Mouse (Mus musculus): ENCODE measurements around the gene Krtap5-2. TPM values are rescaled to one million over a fixed set of nuclear protein-coding genes. Genes with fewer than 3 reads are reported as not detected.
"Not testable (repeated sequence)": the region's sequence is repeated elsewhere in the genome, so short reads cannot be mapped to it uniquely, and the experiment has no call there.

Gene Krtap5-2
- polyA plus RNA-seq (2015; fragmentation: Nextera tagmentation; extraction: Ambion mirVana), result not detected in 2 replicates

DNA sequence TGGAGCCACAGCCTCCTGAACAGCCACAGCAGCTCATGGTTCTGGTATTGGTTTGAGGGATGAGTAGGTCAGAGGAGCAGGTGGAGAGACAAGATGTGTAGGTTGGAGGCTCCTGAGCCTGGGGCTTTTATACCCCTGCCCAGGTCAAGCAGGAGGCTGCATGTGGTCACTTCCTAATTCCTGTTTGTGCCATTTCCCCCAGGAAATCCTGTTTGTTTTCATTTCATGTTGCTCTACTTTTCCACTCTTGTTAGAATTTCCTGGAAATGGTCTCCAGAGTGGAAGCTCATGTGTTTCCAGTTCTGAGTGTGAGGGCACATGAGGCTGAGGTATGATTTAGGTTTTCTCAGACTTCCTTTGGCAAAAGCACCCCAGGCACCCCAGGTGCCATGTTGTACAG is at the start of gene Krtap5-2:
Gene Krtap5-2 (minus strand): TSS at position 101 of the 400 bp plus-strand sequence.
- not testable (repeated sequence) for ATAC-seq; H3K9me3 ChIP-seq; H3K27me3 ChIP-seq (replicated peaks); H3K27ac ChIP-seq; H3K4me1 ChIP-seq (replicated peaks); H3K36me3 ChIP-seq; H3K4me2 ChIP-seq (replicated peaks); H3K9ac ChIP-seq; H3K4me3 ChIP-seq (replicated peaks)

DNA sequence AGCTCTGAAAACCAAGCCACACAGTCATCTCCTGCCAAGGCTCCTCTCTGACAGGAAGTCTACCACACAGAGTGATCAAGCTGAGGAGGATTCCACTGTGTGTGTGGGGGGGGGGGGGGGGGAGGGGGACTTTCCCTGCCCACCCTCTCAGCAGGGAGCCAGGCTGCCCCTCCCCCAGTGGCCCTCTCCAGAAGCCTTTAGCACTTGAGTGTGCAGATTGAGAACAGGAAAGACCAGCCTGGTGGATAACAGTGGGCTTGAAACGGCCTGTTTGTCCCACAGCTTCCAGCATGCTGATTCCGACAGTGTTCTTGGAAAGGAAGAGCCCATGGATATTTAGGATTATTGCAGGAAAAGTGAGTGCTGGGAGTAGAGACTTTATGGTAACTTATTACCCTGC is 48.7 kb upstream of the Krtap5-2 start:
- no peak for ATAC-seq
- Histone ChIP-seq H3K9me3 (no peaks in the 10 kb centered on the region), H3K4me1 (replicated peaks) (no peaks in the 10 kb centered on the region), H3K27me3 (replicated peaks) (no peaks in the 10 kb centered on the region), H3K27ac (no peak overlapping the region), H3K9ac (no peak overlapping the region), H3K4me3 (replicated peaks) (no peak overlapping the region), H3K4me2 (replicated peaks) (no peak overlapping the region), H3K36me3 (no peaks in the 10 kb centered on the region)
- WGBS, result 37% methylated on average over 2 of the region's 2 CpGs

DNA sequence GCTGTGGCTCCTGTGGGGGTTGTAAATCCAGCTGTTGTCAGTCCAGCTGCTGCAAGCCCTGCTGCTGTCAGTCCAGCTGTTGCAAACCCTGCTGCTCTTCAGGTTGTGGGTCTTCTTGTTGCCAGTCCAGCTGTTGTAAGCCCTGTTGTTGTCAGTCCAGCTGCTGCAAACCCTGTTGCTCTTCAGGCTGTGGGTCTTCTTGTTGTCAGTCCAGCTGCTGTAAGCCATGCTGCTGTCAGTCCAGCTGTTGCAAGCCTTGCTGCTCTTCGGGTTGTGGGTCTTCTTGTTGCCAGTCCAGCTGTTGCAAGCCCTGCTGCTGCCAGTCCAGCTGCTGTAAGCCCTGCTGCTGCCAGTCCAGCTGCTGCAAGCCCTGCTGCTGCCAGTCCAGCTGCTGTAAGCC is 36.3 kb upstream of the Krtap5-2 start:
- 89% methylated on average over 1 of the region's 1 CpGs for WGBS
- ATAC-seq, result not testable (repeated sequence)

DNA sequence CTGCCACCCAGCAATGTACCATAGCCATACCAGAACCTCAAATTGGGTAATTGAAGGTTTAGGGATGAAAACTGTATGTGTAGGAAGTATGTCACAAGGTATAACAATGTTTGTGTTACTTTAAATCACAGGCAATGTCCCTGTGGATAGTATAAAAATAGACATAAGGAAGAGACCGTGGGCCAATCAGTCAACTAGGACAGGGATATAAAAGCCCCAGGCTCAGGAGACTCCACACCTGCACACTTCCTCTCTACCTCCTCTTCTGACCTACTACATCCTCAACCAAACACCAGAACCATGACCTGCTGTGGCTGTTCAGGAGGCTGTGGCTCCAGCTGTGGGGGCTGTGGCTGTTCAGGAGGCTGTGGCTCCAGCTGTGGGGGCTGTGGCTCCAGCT is 35.8 kb upstream of the Krtap5-2 start, which contains the start of gene Gm7579:
Gene Gm7579 (plus strand): TSS at position 301 of the 400 bp plus-strand sequence.
- Histone ChIP-seq H3K27me3 (replicated peaks) (no peaks in the 10 kb centered on the region), H3K4me2 (replicated peaks) (no peak within 1 kb of the TSS), H3K36me3 (no peaks in the 10 kb centered on the region), H3K27ac (no peak within 1 kb of the TSS), H3K4me1 (replicated peaks) (no peaks in the 10 kb centered on the region), H3K9ac (no peak within 1 kb of the TSS), H3K9me3 (no peaks in the 10 kb centered on the region), H3K4me3 (replicated peaks) (no peak within 1 kb of the TSS)
- ATAC-seq, result no peak
- WGBS, result 79% methylated on average over 1 of the region's 1 CpGs

More for the DNA sequence above, 36.3 kb upstream of the Krtap5-2 start:
- H3K36me3 ChIP-seq; H3K4me1 ChIP-seq (replicated peaks); H3K4me2 ChIP-seq (replicated peaks); H3K27me3 ChIP-seq (replicated peaks); H3K27ac ChIP-seq; H3K4me3 ChIP-seq (replicated peaks); H3K9ac ChIP-seq; H3K9me3 ChIP-seq: not testable (repeated sequence)

DNA sequence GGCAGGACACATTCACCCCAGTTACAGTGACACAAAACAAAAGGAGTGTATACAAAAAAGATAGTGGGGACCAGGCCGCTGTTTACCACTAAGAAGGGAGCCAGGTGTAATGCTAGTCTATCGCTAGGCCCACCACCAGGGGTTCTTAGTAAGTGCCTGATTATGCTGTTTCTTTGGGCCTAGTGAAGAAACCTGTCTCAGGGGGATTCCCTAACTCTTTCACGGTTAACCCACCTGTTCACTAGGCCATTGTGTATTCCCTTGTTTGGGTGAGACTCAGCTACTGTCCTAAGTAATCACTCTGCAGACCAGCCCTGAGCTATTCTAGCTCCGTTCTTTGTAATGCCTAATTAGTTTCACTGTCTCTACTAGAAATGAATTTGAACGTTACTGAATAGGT is 31.1 kb upstream of the Krtap5-2 start:
- not testable (repeated sequence) for H3K9ac ChIP-seq; H3K4me3 ChIP-seq (replicated peaks); H3K27ac ChIP-seq; H3K9me3 ChIP-seq; H3K36me3 ChIP-seq; H3K27me3 ChIP-seq (replicated peaks); H3K4me1 ChIP-seq (replicated peaks); ATAC-seq; H3K4me2 ChIP-seq (replicated peaks)
- WGBS, result 85% methylated on average over 5 of the region's 5 CpGs

DNA sequence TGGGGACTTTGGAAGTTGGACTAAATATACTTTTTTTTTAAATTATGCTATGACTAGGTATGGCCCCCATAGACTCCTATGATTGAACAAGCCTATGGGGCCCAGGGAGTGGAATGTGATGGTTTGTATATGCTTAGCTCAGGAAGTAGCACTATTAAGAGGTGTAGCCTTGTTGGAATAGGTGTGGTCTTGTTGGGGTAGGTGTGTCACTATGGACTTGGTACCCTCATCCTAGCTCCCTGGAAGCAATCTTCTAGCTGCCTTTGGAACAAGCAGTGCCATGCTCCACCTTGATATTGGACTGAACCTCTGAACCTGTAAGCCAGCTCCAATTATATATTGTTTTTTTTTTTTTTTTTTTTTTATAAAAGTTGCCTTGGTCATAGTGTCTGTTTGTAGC is 29.7 kb upstream of the Krtap5-2 start:
- no peaks in the 10 kb centered on the region for H3K36me3 ChIP-seq
- no peaks in the 10 kb centered on the region for H3K27me3 ChIP-seq (replicated peaks)
- H3K9ac ChIP-seq, result no peak overlapping the region
- ATAC-seq, result peak; percentile 81
- H3K27ac ChIP-seq, result no peak overlapping the region
- no peaks in the 10 kb centered on the region for H3K9me3 ChIP-seq
- no peak overlapping the region for H3K4me2 ChIP-seq (replicated peaks)
- no peak overlapping the region for H3K4me3 ChIP-seq (replicated peaks)
- no peaks in the 10 kb centered on the region for H3K4me1 ChIP-seq (replicated peaks)

DNA sequence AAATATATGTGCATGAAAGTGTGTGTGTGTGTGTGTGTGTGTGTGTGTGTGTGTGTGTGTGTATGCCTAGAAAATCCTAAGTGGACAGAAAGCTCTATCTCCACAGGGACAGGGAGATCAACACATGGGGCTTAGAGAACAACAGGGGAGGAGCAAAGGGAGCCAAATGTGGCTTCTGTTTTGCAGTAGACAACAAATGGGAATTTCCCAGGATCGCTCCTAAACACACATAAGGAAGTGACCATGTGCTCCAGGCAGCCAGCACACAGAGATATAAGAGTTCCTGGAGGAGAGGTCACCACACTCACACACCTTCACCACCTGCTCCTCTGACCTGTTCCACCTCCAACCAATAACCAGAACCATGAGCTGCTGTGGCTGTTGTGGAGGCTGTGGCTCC is 25.3 kb upstream of the Krtap5-2 start, which contains the start of gene Krtap5-3:
Gene Krtap5-3 (plus strand): TSS at position 301 of the 400 bp plus-strand sequence.
- whole genome bisulfite sequencing, result 55% methylated on average over 1 of the region's 1 CpGs
- Histone ChIP-seq H3K4me3 (replicated peaks) (no peak within 1 kb of the TSS), H3K36me3 (no peaks in the 10 kb centered on the region), H3K27me3 (replicated peaks) (no peaks in the 10 kb centered on the region), H3K4me1 (replicated peaks) (no peaks in the 10 kb centered on the region), H3K27ac (no peak within 1 kb of the TSS), H3K4me2 (replicated peaks) (no peak within 1 kb of the TSS), H3K9me3 (no peaks in the 10 kb centered on the region), H3K9ac (no peak within 1 kb of the TSS)
- ATAC-seq, result no peak

DNA sequence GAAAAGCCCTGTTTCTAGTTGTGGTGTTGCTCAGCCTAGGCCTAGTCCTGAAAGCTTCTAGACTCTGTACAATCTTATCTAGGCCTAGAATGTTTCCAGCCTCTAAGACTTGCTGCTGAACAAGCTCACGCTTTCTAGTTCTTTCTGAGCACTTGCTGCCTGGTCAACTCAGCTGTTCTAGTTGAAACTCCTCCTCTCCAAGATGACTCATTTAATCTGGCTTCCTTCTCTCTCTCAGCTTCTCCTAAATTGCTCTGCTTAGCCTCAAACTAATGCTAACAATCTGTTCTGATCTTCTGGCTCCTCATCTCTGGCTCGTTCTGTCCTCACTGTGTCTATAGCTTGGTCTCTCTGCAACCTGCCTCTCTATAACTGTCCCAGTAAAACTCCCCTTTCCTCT is 22.9 kb upstream of the Krtap5-2 start:
- H3K4me3 ChIP-seq (replicated peaks), result no peak overlapping the region
- H3K4me1 ChIP-seq (replicated peaks), result no peaks in the 10 kb centered on the region
- 82% methylated on average over 2 of the region's 2 CpGs for WGBS
- H3K27me3 ChIP-seq (replicated peaks), result no peaks in the 10 kb centered on the region
- H3K36me3 ChIP-seq, result no peaks in the 10 kb centered on the region
- H3K9me3 ChIP-seq, result no peaks in the 10 kb centered on the region
- no peak overlapping the region for H3K9ac ChIP-seq
- no peak overlapping the region for H3K27ac ChIP-seq
- ATAC-seq, result no peak
- no peak overlapping the region for H3K4me2 ChIP-seq (replicated peaks)

DNA sequence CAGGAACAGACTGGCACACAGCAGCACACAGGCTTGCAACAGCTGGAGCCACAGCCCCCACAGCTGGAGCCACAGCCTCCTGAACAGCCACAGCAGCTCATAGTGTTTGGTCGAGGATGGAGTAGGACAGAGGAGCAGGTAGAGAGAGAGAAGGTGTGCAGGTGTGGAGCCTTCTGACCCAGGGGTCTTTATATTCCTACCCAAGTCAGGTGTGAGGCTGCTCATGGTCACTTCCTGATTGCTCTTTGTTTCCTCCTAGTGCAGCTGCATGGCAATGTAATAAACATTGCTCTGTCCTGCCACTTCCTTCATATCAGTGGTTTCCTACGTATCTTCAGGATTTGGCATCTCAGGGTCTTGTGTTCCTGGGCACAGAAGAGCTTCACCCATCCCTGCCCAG is 14.5 kb upstream of the Krtap5-2 start, which contains the start of gene Gm10153:
Gene Gm10153 (minus strand): TSS at position 101 of the 400 bp plus-strand sequence.
- H3K9ac ChIP-seq, result no peak within 1 kb of the TSS
- no peak for ATAC-seq

DNA sequence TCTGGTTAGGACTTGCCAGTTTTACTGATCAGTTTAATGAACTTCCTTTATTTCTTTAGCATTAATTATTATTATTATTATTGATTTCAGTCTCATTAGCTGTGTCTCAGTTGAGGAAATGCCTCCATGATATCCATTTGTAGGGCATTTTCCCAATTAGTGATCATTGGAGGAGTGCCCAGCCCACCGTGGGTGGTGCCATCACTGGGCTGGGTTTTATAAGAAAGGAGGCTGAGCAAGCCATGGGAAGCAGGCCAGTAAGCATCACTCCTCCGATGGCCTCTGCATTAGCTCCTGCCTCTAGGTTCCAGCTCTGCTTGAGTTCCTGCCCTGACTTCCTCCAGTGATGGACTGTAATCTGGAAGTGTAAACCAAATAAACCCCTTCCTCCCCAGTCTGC is 12.4 kb upstream of the Krtap5-2 start:
- ATAC-seq, result no peak
- 75% methylated on average over 2 of the region's 2 CpGs for WGBS

More for the DNA sequence above, 14.5 kb upstream of the Krtap5-2 start, which contains the start of gene Gm10153:
- Histone ChIP-seq H3K27ac (no peak within 1 kb of the TSS), H3K27me3 (replicated peaks) (no peaks in the 10 kb centered on the region), H3K4me1 (replicated peaks) (no peaks in the 10 kb centered on the region), H3K4me2 (replicated peaks) (no peak within 1 kb of the TSS), H3K9me3 (no peaks in the 10 kb centered on the region), H3K36me3 (no peaks in the 10 kb centered on the region), H3K4me3 (replicated peaks) (no peak within 1 kb of the TSS)
- WGBS, result 32% methylated on average over 2 of the region's 2 CpGs

DNA sequence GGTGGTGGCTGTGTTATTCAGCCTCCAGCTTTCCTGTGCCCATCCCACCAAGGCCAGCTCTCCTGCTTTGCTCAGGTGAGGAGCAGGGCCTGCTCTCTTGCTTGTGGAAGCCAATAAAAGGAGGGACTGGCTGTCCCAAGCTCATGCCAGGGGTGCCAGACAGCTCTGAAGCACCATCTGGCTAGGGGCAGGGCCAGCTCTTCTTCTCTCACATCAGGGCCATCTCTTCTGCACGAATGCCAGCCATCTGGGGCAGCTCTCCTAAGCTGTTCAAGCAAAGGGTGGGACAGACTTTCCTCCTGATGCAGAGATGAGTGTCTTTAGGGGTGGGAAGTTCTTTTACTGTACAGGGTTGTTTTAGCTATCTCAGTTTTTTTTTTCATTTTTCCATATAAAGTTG is 5.2 kb upstream of the Krtap5-2 start:
- 38% methylated on average over 1 of the region's 1 CpGs for WGBS
- H3K9me3 ChIP-seq, result no peaks in the 10 kb centered on the region
- no peak for ATAC-seq
- no peaks in the 10 kb centered on the region for H3K4me1 ChIP-seq (replicated peaks)
- H3K9ac ChIP-seq, result no peak overlapping the region
- H3K4me2 ChIP-seq (replicated peaks), result no peak overlapping the region
- no peaks in the 10 kb centered on the region for H3K36me3 ChIP-seq
- no peak overlapping the region for H3K4me3 ChIP-seq (replicated peaks)
- no peak overlapping the region for H3K27ac ChIP-seq
- no peaks in the 10 kb centered on the region for H3K27me3 ChIP-seq (replicated peaks)

More for the DNA sequence above, 12.4 kb upstream of the Krtap5-2 start:
- Histone ChIP-seq H3K9ac (no peak overlapping the region), H3K4me1 (replicated peaks) (no peaks in the 10 kb centered on the region), H3K27me3 (replicated peaks) (no peaks in the 10 kb centered on the region), H3K4me3 (replicated peaks) (no peak overlapping the region), H3K36me3 (no peaks in the 10 kb centered on the region), H3K4me2 (replicated peaks) (no peak overlapping the region), H3K9me3 (no peaks in the 10 kb centered on the region), H3K27ac (no peak overlapping the region)

DNA sequence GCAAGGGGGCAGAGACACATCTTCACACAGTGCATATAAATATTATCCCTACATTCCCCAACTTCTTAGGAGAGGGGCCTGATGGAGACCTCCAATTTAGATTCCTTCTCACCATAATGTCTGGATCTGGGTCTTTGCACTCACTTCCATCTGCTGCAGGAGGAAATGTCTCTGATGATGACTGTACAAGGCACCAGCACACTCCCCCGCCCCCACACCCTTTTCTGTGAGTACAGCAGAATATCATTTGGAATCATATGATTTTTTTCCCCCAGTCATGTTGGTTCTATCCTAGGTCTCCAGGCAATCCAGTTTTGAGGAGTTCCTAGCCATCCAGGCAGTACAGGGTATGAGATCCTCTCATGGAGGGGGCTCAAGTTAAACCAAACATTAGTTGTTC is 2.9 kb upstream of the Krtap5-2 start:
- Histone ChIP-seq H3K9ac (no peak overlapping the region), H3K4me3 (replicated peaks) (no peak overlapping the region), H3K4me2 (replicated peaks) (no peak overlapping the region), H3K4me1 (replicated peaks) (no peaks in the 10 kb centered on the region), H3K27ac (no peak overlapping the region), H3K27me3 (replicated peaks) (no peaks in the 10 kb centered on the region), H3K36me3 (no peaks in the 10 kb centered on the region), H3K9me3 (no peaks in the 10 kb centered on the region)
- ATAC-seq, result no peak
- WGBS, result 74% methylated on average over 1 of the region's 1 CpGs

DNA sequence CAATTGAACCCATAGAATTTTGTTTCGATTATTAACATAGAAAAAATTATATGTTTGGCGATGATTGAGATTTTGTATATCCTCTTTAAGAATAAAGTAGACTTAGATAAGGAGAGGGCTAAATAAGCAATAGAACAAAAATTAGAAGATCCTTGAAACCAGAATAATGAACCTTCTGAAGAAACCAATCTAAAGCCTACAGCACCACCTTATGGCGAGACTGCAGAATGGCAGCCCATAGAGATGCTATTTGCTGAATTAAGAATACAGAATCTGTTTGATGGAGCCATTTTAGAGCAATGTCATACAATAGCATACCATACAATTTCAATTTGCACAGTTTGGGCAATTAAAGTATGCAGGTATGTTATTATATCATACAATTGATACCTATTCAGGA is 6.0 kb downstream of the Krtap5-2 start:
- no peaks in the 10 kb centered on the region for H3K27me3 ChIP-seq (replicated peaks)

More for the DNA sequence above, 6.0 kb downstream of the Krtap5-2 start:
- no peaks in the 10 kb centered on the region for H3K36me3 ChIP-seq
- H3K4me1 ChIP-seq (replicated peaks), result no peaks in the 10 kb centered on the region
- H3K4me2 ChIP-seq (replicated peaks), result no peak overlapping the region
- WGBS, result 51% methylated on average over 3 of the region's 3 CpGs
- H3K9me3 ChIP-seq, result no peaks in the 10 kb centered on the region
- no peak overlapping the region for H3K27ac ChIP-seq
- H3K9ac ChIP-seq, result no peak overlapping the region
- no peak overlapping the region for H3K4me3 ChIP-seq (replicated peaks)
- no peak for ATAC-seq

Measured in intestine, embryonic 15.5 days (tissue).